Mouse (Mus musculus): ENCODE measurements around the gene Cyb5r1. TPM values are rescaled to one million over a fixed set of nuclear protein-coding genes. Genes with fewer than 3 reads are reported as not detected.

Cyb5r1 gene
- total and polyA plus RNA-seq, 3 experiments, result 17.5 to 43.6 (median 38.1) TPM

DNA sequence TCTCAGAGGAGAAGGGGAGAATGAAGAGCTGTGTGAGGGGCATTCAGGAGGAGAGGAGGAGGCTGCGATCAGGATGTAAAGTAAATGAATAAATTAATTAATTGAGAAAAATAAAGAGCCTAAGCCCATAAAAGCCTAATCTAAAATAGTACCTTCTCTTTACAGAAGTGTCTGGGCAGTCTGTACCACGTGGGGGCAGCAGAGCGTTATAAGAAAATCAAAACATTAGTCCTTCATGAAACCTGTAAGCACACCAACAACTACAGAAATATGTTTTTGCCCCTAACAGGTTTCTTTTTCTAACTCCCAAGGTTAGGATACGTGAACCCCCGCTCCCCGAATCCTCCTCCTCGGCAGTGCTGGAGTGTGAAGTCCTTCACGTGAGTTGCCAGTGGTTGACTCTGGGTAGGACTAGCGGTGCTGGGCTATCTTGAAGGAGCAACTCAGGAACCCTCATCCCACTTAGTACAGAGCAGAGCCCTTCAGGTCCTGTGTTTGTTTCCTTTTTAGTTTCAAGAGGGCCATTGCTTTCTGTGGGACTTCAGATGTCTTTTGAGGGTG lies 36.5 kb upstream of the Cyb5r1 start:
- Histone ChIP-seq H3K27me3 (replicated peaks) (peaks cover 7% of the 10 kb centered on the region), H3K36me3 (replicated peaks in 1 of 2; ENCODE audit: control insufficient read depth in 1 of 2, insufficient read depth in 1 of 2, low read length in 1 of 2) (no peaks in the 10 kb centered on the region), H3K4me1 (ENCODE audit: control insufficient read depth in 1 of 2, insufficient read depth in 2 of 2) (no peaks in the 10 kb centered on the region), H3K4me3 (replicated peaks in 1 of 3; ENCODE audit: low read depth in 2 of 3, low read length in 2 of 3, poor library complexity in 1 of 3) (no peak overlapping the region), H3K4me2 (ENCODE audit: insufficient read depth, low read depth, poor library complexity, severe bottlenecking) (no peak overlapping the region), H3K9ac (ENCODE audit: insufficient read depth, low read depth) (no peak overlapping the region), H3K9me3 (replicated peaks; ENCODE audit: low read length) (peaks cover 24% of the 10 kb centered on the region), H3K27ac (ENCODE audit: insufficient read depth, low read depth) (no peak overlapping the region), H3K79me2 (replicated peaks; ENCODE audit: control insufficient read depth, extremely low read depth, insufficient read depth, poor library complexity, severe bottlenecking) (no peaks in the 10 kb centered on the region)
- in situ Hi-C loops (cut with MboI; ENCODE audit: low pct_ligation_motif_present, low pct_unique_long_range_greater_than_20kb, low sequenced_read_pairs), result no loop called here
- dilution Hi-C loops (cut with MboI; ENCODE audit: extremely low pct_ligation_motif_present, extremely low pct_unique_long_range_greater_than_20kb, low sequenced_read_pairs), result no loop called here
- DNase-seq (ENCODE audit: extremely low read depth), result peak; percentile 35
- TF ChIP-seq JUND (conservative IDR thresholded peaks at IDR 0.05; ENCODE audit: low read depth, low read length) (no peak), E2F4 (IDR thresholded peaks at IDR 0.05; ENCODE audit: insufficient replicate concordance, low read depth, low read length) (no peak), ZMIZ1 (IDR thresholded peaks at IDR 0.05; ENCODE audit: low read depth, low read length) (no peak), EP300 (IDR thresholded peaks at IDR 0.05; ENCODE audit: low read length) (no peak), MXI1 (IDR thresholded peaks at IDR 0.05; ENCODE audit: low read depth, low read length) (no peak), RAD21 (IDR thresholded peaks at IDR 0.05; ENCODE audit: low read depth, low read length) (peak; percentile 75), CTCF (conservative IDR thresholded peaks at IDR 0.05 in 1 of 2, IDR thresholded peaks at IDR 0.05 in 1 of 2; ENCODE audit: low read depth in 2 of 2, low read length in 2 of 2) (peak in 1 of 2 experiments; percentile 71; a peak in 2 of 4 replicates), PAX5 (IDR thresholded peaks at IDR 0.05; ENCODE audit: low read length) (no peak), BHLHE40 (IDR thresholded peaks at IDR 0.05; ENCODE audit: low read depth, low read length) (no peak), ZKSCAN1 (IDR thresholded peaks at IDR 0.05; ENCODE audit: borderline replicate concordance, low read depth, low read length) (no peak), ETS1 (conservative IDR thresholded peaks at IDR 0.05; ENCODE audit: low read depth, low read length) (no peak), ZNF384 (IDR thresholded peaks at IDR 0.05; ENCODE audit: low read depth, low read length) (no peak), MYC (IDR thresholded peaks at IDR 0.05; ENCODE audit: low read depth, low read length) (no peak), ELF1 (IDR thresholded peaks at IDR 0.05; ENCODE audit: low read depth, low read length) (no peak), MAX (IDR thresholded peaks at IDR 0.05; ENCODE audit: low read length) (no peak), UBTF (IDR thresholded peaks at IDR 0.05; ENCODE audit: low read depth, low read length) (no peak), JUN (IDR thresholded peaks at IDR 0.05; ENCODE audit: insufficient read depth, low read depth, low read length) (no peak), SMC3 (IDR thresholded peaks at IDR 0.05; ENCODE audit: low read depth, low read length) (peak; percentile 56), MEF2A (IDR thresholded peaks at IDR 0.05; ENCODE audit: borderline replicate concordance, low read depth, low read length) (no peak), IRF4 (IDR thresholded peaks at IDR 0.05; ENCODE audit: low read depth, low read length) (no peak), USF2 (conservative IDR thresholded peaks at IDR 0.05; ENCODE audit: low read depth, low read length) (no peak), NELFE (IDR thresholded peaks at IDR 0.05; ENCODE audit: low read depth, low read length) (no peak), SIN3A (IDR thresholded peaks at IDR 0.05; ENCODE audit: low read length) (no peak), KAT2A (IDR thresholded peaks at IDR 0.05; ENCODE audit: insufficient replicate concordance, low read length) (no peak), USF1 (IDR thresholded peaks at IDR 0.05; ENCODE audit: low read depth, low read length) (no peak), GABPA (IDR thresholded peaks at IDR 0.05; ENCODE audit: insufficient replicate concordance, low read depth, low read length) (no peak)
